Mouse (Mus musculus): ENCODE results near the gene Daw1. TPM values are rescaled to one million over a fixed set of nuclear protein-coding genes. Genes with fewer than 3 reads are reported as not detected.

Gene Daw1
- not detected in 2 replicates for polyA plus RNA-seq (2012; rRNA removed; ENCODE audit: low replicate concordance)

DNA sequence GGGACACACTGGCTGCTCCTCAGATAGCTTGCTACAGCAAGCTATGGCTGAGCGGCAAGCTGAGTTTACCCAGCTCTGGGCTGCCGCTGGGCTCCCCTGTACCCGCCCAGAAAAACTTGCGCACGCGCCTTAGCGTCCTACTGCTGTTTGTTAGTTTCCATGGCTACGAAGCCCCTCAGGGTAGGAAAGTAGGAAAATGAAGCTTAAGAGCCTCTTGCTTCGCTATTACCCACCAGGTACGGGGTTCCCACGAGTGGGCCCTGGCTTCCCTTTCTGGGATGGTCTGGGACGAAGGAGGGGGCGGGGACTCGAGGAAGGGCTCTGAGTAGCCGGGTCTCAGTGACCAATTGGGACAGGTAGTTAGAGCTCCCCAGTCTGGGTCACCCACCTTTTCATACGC is at the start of gene Daw1:
Gene Daw1 (plus strand): TSS at position 150 of the 400 bp plus-strand sequence.

DNA sequence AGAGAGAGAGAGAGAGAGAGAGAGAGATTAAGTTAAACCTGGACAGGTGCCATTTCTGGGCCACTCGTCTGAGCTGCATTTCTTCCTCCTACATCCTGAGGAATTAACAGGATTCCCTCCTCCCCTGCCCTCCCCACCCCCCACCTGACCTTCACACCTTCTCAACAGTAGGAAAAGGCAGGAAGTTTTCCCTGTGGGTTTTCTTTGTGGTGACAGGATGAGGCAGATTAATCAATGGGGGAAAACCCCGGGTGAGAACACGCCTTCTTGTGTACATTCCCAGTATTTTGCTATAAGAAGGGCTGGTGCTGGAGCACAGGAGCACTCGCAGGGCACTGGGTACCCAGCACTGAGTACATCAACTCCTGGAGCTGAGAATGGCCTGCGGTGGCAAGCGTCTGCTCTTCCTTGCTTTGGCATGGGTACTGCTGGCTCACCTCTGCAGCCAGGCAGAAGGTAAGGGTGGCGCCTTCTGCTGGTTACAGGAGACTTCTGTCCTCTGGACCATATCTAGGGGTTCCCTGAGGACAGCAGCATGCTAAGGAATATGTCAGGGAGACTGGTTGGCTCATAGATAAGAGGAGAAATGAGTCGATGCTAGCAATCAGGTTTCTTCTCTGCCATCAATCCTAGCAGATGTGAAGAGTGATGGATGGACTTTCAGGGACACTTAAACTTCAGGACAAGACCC is 43.0 kb upstream of the Daw1 start, which contains the start of gene Ccl20:
Gene Ccl20 (plus strand): TSS at position 320 of the 691 bp plus-strand sequence.

Other genes starting within 250 kb of the Daw1 start
- gene A030005L19Rik, start 246.4 kb upstream of the Daw1 start, polyA plus RNA-seq (2012; rRNA removed; ENCODE audit: low replicate concordance) = 0.60 and 1.1 TPM in 2 replicates
- gene A030014E15Rik, start 234.8 kb upstream of the Daw1 start, polyA plus RNA-seq (2012; rRNA removed; ENCODE audit: low replicate concordance) = not detected in 2 replicates
- gene Gm6217, start 228.4 kb upstream of the Daw1 start, polyA plus RNA-seq (2012; rRNA removed; ENCODE audit: low replicate concordance) = not detected in 2 replicates
- not detected in 2 replicates for gene A030003K21Rik, start 216.4 kb upstream of the Daw1 start, polyA plus RNA-seq (2012; rRNA removed; ENCODE audit: low replicate concordance)
- gene Gm7544, start 203.7 kb upstream of the Daw1 start, polyA plus RNA-seq (2012; rRNA removed; ENCODE audit: low replicate concordance) = not detected in 2 replicates
- not detected in 2 replicates for gene Gm47955, start 199.5 kb upstream of the Daw1 start, polyA plus RNA-seq (2012; rRNA removed; ENCODE audit: low replicate concordance)
- gene Gm47959, start 159.2 kb upstream of the Daw1 start, polyA plus RNA-seq (2012; rRNA removed; ENCODE audit: low replicate concordance) = not detected in 2 replicates
- 0.41 and 0.72 TPM in 2 replicates for gene Slc19a3, start 121.3 kb upstream of the Daw1 start, polyA plus RNA-seq (2012; rRNA removed; ENCODE audit: low replicate concordance)
- gene Krtap28-10, start 117.3 kb upstream of the Daw1 start, polyA plus RNA-seq (2012; rRNA removed; ENCODE audit: low replicate concordance) = not detected in 2 replicates
- not detected in 2 replicates for gene Gm47969, start 114.8 kb upstream of the Daw1 start, polyA plus RNA-seq (2012; rRNA removed; ENCODE audit: low replicate concordance)
- not detected in 2 replicates for gene A030005K14Rik, start 100.4 kb upstream of the Daw1 start, polyA plus RNA-seq (2012; rRNA removed; ENCODE audit: low replicate concordance)
- gene Krtap28-13, start 98.8 kb upstream of the Daw1 start, polyA plus RNA-seq (2012; rRNA removed; ENCODE audit: low replicate concordance) = not detected in 2 replicates
- gene Ccl20, start 43.0 kb upstream of the Daw1 start, polyA plus RNA-seq (2012; rRNA removed; ENCODE audit: low replicate concordance) = 0.32 TPM in 1 of 2 replicates, not detected in the other
- gene Sphkap, start 248.4 kb downstream of the Daw1 start, polyA plus RNA-seq (2012; rRNA removed; ENCODE audit: low replicate concordance) = 0.01 TPM in 1 of 2 replicates, not detected in the other